Mouse (Mus musculus) thymus, adult 2 months (tissue): Measurements from ENCODE around the gene Creg1.

ENCODE experiments used
- CTCF ChIP-seq: fragments of 200-500 bp; IDR thresholded peaks from 2 replicates; pipeline ENCODE4 v1.5.1; 2012; ENCODE audit warnings: mild to moderate bottlenecking, control low read depth, low read length, moderate library complexity, borderline replicate concordance; ENCODE audit not compliant: control insufficient read depth, poor library complexity, insufficient read depth; ENCODE audit errors: extremely low read depth
- POLR2A ChIP-seq: fragments of 200-500 bp; IDR thresholded peaks from 2 replicates; pipeline ENCODE4 v1.6.1; 2012; ENCODE audit warnings: mild to moderate bottlenecking, low read length, control low read depth, moderate library complexity; ENCODE audit not compliant: control insufficient read depth, poor library complexity, insufficient read depth; ENCODE audit errors: extremely low read depth

DNA sequence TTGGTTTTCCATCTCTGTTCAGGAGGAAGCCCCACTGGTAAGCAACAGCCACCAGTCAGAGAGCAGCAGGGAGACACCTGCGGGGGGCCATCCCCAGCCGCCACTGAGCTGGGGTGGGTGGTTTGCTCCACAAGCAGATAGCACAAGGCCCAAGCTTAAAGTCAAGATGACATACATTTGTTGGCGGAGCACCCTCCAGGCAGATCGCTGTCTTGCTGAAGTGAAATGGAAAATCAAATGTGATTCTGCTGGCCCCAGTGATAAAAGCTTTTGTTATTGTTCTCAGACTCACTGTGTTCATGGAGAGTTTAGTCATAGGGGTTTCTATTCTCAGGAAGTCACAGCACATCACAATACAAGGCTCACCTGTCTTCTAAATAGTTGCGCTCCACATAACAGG lies 39.6 kb downstream of the Creg1 start:
- TF ChIP-seq POLR2A: 0 out of 2 replicates have a peak, but pooled peaks have one; percentile 41
- no peak for TF ChIP-seq CTCF
